Mouse (Mus musculus): ENCODE results near the gene Fgfr2. TPM values are rescaled to one million over a fixed set of nuclear protein-coding genes. Genes with fewer than 3 reads are reported as not detected.

Gene Fgfr2
- polyA plus RNA-seq, 1 experiment from 2014 or later, result 34.1 TPM

- Histone ChIP-seq H3K9me3 (replicated peaks) (no peaks in the 10 kb centered on the region), H3K9ac (no peak overlapping the region), H3K27me3 (replicated peaks) (no peaks in the 10 kb centered on the region), H3K27ac (ENCODE audit: poor library complexity, severe bottlenecking) (no peak overlapping the region), H3K36me3 (no peaks in the 10 kb centered on the region), H3K4me3 (no peak overlapping the region), H3K4me2 (no peak overlapping the region), H3K4me1 (replicated peaks) (peaks cover 37% of the 10 kb centered on the region)
- ATAC-seq (ENCODE audit: insufficient number of reproducible peaks, low FRiP score), result no peak
- 54% methylated on average over 6 of the region's 6 CpGs for WGBS
Measured at GRCm38 (mm10) chr7:132263186-132263585, 860.0 kb downstream of the Fgfr2 start.

DNA sequence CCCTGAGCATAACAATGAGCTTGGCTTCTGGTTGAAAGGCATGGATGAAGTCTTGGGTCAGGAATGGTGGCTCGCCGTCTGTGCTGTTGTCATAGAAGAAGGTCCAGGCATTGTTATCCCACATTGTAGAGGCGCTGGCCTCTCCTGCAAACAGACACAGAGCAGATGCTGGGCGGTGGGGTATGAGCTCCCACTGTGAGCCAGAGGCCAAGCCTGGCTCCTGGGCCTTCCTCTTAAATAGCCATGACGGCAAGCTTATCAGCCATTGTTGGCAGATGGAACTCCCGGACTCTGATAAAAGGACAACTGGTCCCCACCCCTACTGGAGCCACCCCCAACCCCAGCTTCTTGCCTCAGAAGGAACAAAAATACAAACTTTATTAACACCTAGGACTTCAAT is 860.5 kb downstream of the Fgfr2 start:
- no peaks in the 10 kb centered on the region for H3K27me3 ChIP-seq (replicated peaks)
- WGBS, result 16% methylated on average over 6 of the region's 6 CpGs
- 0 out of 2 replicates have a peak, but pooled peaks have one; percentile 47 for ATAC-seq (ENCODE audit: insufficient number of reproducible peaks, low FRiP score)
- no peaks in the 10 kb centered on the region for H3K9me3 ChIP-seq (replicated peaks)
- no peaks in the 10 kb centered on the region for H3K36me3 ChIP-seq
- H3K9ac ChIP-seq, result no peak overlapping the region
- H3K4me1 ChIP-seq (replicated peaks), result peaks cover 37% of the 10 kb centered on the region
- H3K27ac ChIP-seq (ENCODE audit: poor library complexity, severe bottlenecking), result no peak overlapping the region
- no peak overlapping the region for H3K4me2 ChIP-seq
- no peak overlapping the region for H3K4me3 ChIP-seq

DNA sequence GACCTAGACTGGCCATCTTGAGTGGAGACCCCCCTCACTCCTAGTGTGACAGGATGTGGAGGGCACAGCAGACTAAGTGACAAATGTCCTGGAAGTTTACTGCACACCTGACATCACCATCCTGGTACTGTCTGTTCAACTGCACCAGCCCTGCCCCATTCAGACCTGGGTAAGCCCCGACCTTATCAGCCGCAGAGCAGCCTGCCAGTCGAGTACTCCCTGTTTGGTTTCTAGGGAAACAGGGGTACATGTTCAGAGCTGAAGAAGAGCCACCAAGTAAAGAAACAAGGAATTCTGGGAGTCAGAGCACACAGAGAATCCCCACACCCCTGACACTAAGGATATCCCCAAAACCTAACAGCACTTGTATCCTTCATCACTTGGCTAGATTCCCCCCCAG is 861.3 kb downstream of the Fgfr2 start:
- Histone ChIP-seq H3K4me1 (replicated peaks) (peaks cover 35% of the 10 kb centered on the region), H3K4me2 (no peak overlapping the region), H3K27ac (ENCODE audit: poor library complexity, severe bottlenecking) (no peak overlapping the region), H3K4me3 (no peak overlapping the region), H3K9me3 (replicated peaks) (no peaks in the 10 kb centered on the region), H3K36me3 (no peaks in the 10 kb centered on the region), H3K27me3 (replicated peaks) (no peaks in the 10 kb centered on the region), H3K9ac (no peak overlapping the region)
- ATAC-seq (ENCODE audit: insufficient number of reproducible peaks, low FRiP score), result no peak
- WGBS, result 19% methylated on average over 3 of the region's 3 CpGs

DNA sequence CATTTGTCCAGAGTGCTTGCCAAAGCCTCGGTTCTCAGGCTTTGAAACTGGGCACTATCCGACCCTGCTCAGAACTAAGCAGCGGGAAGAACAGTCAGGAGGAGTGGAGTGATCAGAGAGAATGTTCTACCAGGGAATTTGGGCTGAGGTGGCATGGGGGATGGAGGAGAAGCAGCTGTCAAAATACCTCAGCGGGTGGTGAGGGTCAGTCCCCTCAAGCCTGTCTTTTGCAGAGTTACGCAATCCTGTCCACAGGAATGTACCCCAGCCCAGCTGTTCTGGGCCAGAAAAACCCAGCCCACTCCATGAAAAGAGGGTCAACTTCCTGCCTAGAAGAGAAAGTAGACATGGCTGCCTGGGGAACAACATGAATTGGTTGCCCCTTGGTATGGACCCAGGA is 862.5 kb downstream of the Fgfr2 start:
- no peak for ATAC-seq (ENCODE audit: insufficient number of reproducible peaks, low FRiP score)

GRCm38 (mm10) chr7:132258817-132259216 is 864.3 kb downstream of the Fgfr2 start:
- Histone ChIP-seq H3K27ac (ENCODE audit: poor library complexity, severe bottlenecking) (no peak overlapping the region), H3K27me3 (replicated peaks) (no peaks in the 10 kb centered on the region), H3K4me3 (no peak overlapping the region), H3K9ac (no peak overlapping the region), H3K4me2 (no peak overlapping the region), H3K36me3 (no peaks in the 10 kb centered on the region), H3K9me3 (replicated peaks) (no peaks in the 10 kb centered on the region), H3K4me1 (replicated peaks) (peaks cover 21% of the 10 kb centered on the region)
- WGBS, result 45% methylated on average over 7 of the region's 7 CpGs
- ATAC-seq (ENCODE audit: insufficient number of reproducible peaks, low FRiP score), result no peak

More for the DNA sequence above, 862.5 kb downstream of the Fgfr2 start:
- H3K4me2 ChIP-seq, result no peak overlapping the region
- H3K9me3 ChIP-seq (replicated peaks), result no peaks in the 10 kb centered on the region
- no peak overlapping the region for H3K9ac ChIP-seq
- H3K27me3 ChIP-seq (replicated peaks), result no peaks in the 10 kb centered on the region
- no peaks in the 10 kb centered on the region for H3K36me3 ChIP-seq
- H3K4me3 ChIP-seq, result no peak overlapping the region
- H3K27ac ChIP-seq (ENCODE audit: poor library complexity, severe bottlenecking), result no peak overlapping the region
- H3K4me1 ChIP-seq (replicated peaks), result peaks cover 31% of the 10 kb centered on the region
- 63% methylated on average over 5 of the region's 5 CpGs for WGBS

- 74% methylated on average over 5 of the region's 5 CpGs for WGBS
- peaks cover 16% of the 10 kb centered on the region for H3K4me1 ChIP-seq (replicated peaks)
- H3K9me3 ChIP-seq (replicated peaks), result no peaks in the 10 kb centered on the region
- no peak overlapping the region for H3K4me3 ChIP-seq
- no peak overlapping the region for H3K4me2 ChIP-seq
- no peak overlapping the region for H3K27ac ChIP-seq (ENCODE audit: poor library complexity, severe bottlenecking)
- no peak for ATAC-seq (ENCODE audit: insufficient number of reproducible peaks, low FRiP score)
- H3K27me3 ChIP-seq (replicated peaks), result no peaks in the 10 kb centered on the region
- H3K9ac ChIP-seq, result no peak overlapping the region
- no peaks in the 10 kb centered on the region for H3K36me3 ChIP-seq
Measured at GRCm38 (mm10) chr7:132258216-132258615, 864.9 kb downstream of the Fgfr2 start.

GRCm38 (mm10) chr7:132253513-132253912 is 869.6 kb downstream of the Fgfr2 start:
- WGBS, result 85% methylated on average over 5 of the region's 5 CpGs
- Histone ChIP-seq H3K36me3 (no peaks in the 10 kb centered on the region), H3K9ac (no peak overlapping the region), H3K4me3 (no peak overlapping the region), H3K27me3 (replicated peaks) (0 out of 2 replicates have a peak, but pooled peaks cover 6% of the 10 kb centered on the region), H3K4me1 (replicated peaks) (no peaks in the 10 kb centered on the region), H3K27ac (ENCODE audit: poor library complexity, severe bottlenecking) (no peak overlapping the region), H3K9me3 (replicated peaks) (no peaks in the 10 kb centered on the region), H3K4me2 (no peak overlapping the region)
- ATAC-seq (ENCODE audit: insufficient number of reproducible peaks, low FRiP score), result no peak

- no peak for ATAC-seq (ENCODE audit: insufficient number of reproducible peaks, low FRiP score)
- 85% methylated on average over 4 of the region's 4 CpGs for WGBS
- Histone ChIP-seq H3K36me3 (no peaks in the 10 kb centered on the region), H3K9me3 (replicated peaks) (no peaks in the 10 kb centered on the region), H3K4me3 (no peak overlapping the region), H3K27me3 (replicated peaks) (0 out of 2 replicates have a peak, but pooled peaks cover 6% of the 10 kb centered on the region), H3K27ac (ENCODE audit: poor library complexity, severe bottlenecking) (no peak overlapping the region), H3K4me1 (replicated peaks) (no peaks in the 10 kb centered on the region), H3K4me2 (no peak overlapping the region), H3K9ac (no peak overlapping the region)
Measured at GRCm38 (mm10) chr7:132253078-132253477, 870.1 kb downstream of the Fgfr2 start.

- no peaks in the 10 kb centered on the region for H3K9me3 ChIP-seq (replicated peaks)
- no peaks in the 10 kb centered on the region for H3K4me1 ChIP-seq (replicated peaks)
- ATAC-seq (ENCODE audit: insufficient number of reproducible peaks, low FRiP score), result no peak
- H3K4me3 ChIP-seq, result no peak overlapping the region
- no peak overlapping the region for H3K27ac ChIP-seq (ENCODE audit: poor library complexity, severe bottlenecking)
- H3K4me2 ChIP-seq, result no peak overlapping the region
- 48% methylated on average over 10 of the region's 10 CpGs for WGBS
- H3K36me3 ChIP-seq, result no peaks in the 10 kb centered on the region
- 0 out of 2 replicates have a peak, but pooled peaks cover 6% of the 10 kb centered on the region for H3K27me3 ChIP-seq (replicated peaks)
- no peak overlapping the region for H3K9ac ChIP-seq
Measured at GRCm38 (mm10) chr7:132249563-132250119, 873.5 kb downstream of the Fgfr2 start.

DNA sequence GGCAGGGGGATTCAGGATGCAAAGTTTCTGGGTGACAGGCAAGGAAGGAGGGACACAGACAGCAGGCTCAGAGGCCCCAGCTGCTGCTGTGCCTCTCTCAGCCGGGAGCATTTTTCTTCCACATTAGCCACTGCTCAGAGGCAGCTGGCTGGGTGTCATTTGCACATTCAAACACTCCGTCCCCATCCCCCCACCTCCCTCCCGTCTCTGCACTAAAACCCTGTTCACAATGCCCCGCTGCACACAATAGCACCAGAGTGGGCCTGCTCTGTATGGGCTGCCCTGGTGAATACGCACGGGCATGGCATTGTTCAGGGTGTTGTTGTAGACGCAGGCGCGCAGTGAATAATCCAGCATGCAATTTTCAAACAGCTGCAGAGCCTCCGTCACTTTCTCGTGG is 875.6 kb downstream of the Fgfr2 start:
- H3K27ac ChIP-seq (ENCODE audit: poor library complexity, severe bottlenecking), result no peak overlapping the region
- H3K4me3 ChIP-seq, result no peak overlapping the region
- WGBS, result 42% methylated on average over 11 of the region's 11 CpGs
- H3K4me2 ChIP-seq, result no peak overlapping the region
- 0 out of 2 replicates have a peak, but pooled peaks cover 4% of the 10 kb centered on the region for H3K4me1 ChIP-seq (replicated peaks)
- ATAC-seq (ENCODE audit: insufficient number of reproducible peaks, low FRiP score), result no peak
- H3K9me3 ChIP-seq (replicated peaks), result no peaks in the 10 kb centered on the region
- H3K36me3 ChIP-seq, result no peaks in the 10 kb centered on the region
- no peak overlapping the region for H3K9ac ChIP-seq
- 0 out of 2 replicates have a peak, but pooled peaks cover 6% of the 10 kb centered on the region for H3K27me3 ChIP-seq (replicated peaks)

GRCm38 (mm10) chr7:132247091-132247490 is 876.1 kb downstream of the Fgfr2 start:
- no peak overlapping the region for H3K4me2 ChIP-seq
- H3K27ac ChIP-seq (ENCODE audit: poor library complexity, severe bottlenecking), result no peak overlapping the region
- H3K9me3 ChIP-seq (replicated peaks), result no peaks in the 10 kb centered on the region
- no peak overlapping the region for H3K9ac ChIP-seq
- H3K4me3 ChIP-seq, result no peak overlapping the region
- 0 out of 2 replicates have a peak, but pooled peaks cover 6% of the 10 kb centered on the region for H3K27me3 ChIP-seq (replicated peaks)
- 0 out of 2 replicates have a peak, but pooled peaks cover 4% of the 10 kb centered on the region for H3K4me1 ChIP-seq (replicated peaks)
- WGBS, result 76% methylated on average over 5 of the region's 5 CpGs
- peaks cover under 1% of the 10 kb centered on the region; the same call in 1 of the 2 replicates for H3K36me3 ChIP-seq
- ATAC-seq (ENCODE audit: insufficient number of reproducible peaks, low FRiP score), result no peak

DNA sequence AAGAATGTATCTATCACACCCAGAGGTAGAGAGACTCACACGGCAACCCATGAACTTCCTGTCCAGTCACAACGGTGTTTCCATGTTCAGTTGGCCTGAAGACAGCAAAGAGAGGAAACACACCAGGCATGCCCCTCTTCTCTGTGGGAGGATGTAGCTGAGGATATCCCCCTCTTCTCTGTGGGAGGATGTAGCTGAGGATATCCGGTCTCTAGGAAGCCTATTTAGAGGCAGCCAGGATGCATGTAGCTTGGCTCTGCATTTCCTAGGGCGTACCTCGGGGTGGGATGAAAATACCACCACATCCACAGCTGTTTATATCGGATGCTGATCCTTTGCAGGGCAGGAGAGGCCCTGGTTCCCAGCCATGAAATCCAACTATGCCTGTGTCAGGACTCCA is 877.4 kb downstream of the Fgfr2 start:
- no peak for ATAC-seq (ENCODE audit: insufficient number of reproducible peaks, low FRiP score)
- WGBS, result 79% methylated on average over 6 of the region's 6 CpGs
- Histone ChIP-seq H3K4me3 (no peak overlapping the region), H3K36me3 (peaks cover 5% of the 10 kb centered on the region; the same call in 1 of the 2 replicates), H3K27me3 (replicated peaks) (0 out of 2 replicates have a peak, but pooled peaks cover 6% of the 10 kb centered on the region), H3K4me2 (no peak overlapping the region), H3K27ac (ENCODE audit: poor library complexity, severe bottlenecking) (no peak overlapping the region), H3K4me1 (replicated peaks) (0 out of 2 replicates have a peak, but pooled peaks cover 4% of the 10 kb centered on the region), H3K9me3 (replicated peaks) (no peaks in the 10 kb centered on the region), H3K9ac (no peak overlapping the region)
